Mouse (Mus musculus): ENCODE data around the gene Gabrb1.

- no peak for TF ChIP-seq CTCF (IDR thresholded peaks at IDR 0.05; ENCODE audit: low read depth, low read length)
- no peak for TF ChIP-seq POLR2AphosphoS5 (IDR thresholded peaks at IDR 0.05; ENCODE audit: insufficient replicate concordance, low read depth, low read length)
- no peak for TF ChIP-seq TAL1 (conservative IDR thresholded peaks at IDR 0.05; ENCODE audit: low read depth, low read length)
- TF ChIP-seq GATA2 (IDR thresholded peaks at IDR 0.05; ENCODE audit: borderline replicate concordance, low read depth, low read length) = no peak
These were observed 89.5 kb downstream of the Gabrb1 start for GRCm38 (mm10) chr5:71747411-71747810.

All from G1E (cell line).